Mouse (Mus musculus) cerebellum, adult 2 months (tissue): ENCODE results near the gene Tuft1.

Source experiments
- CTCF ChIP-seq: fragments of 200-500 bp; IDR thresholded peaks from 2 replicates; pipeline ENCODE4 v1.5.1; 2011; ENCODE audit warnings: low read depth, mild to moderate bottlenecking, control low read depth, low read length, moderate library complexity, borderline replicate concordance; ENCODE audit not compliant: insufficient read depth
- POLR2A ChIP-seq: fragments of 200-500 bp; IDR thresholded peaks from 2 replicates; pipeline ENCODE4 v1.6.1; 2011; ENCODE audit warnings: low read length, control low read depth, borderline replicate concordance; ENCODE audit not compliant: insufficient read depth

- TF ChIP-seq CTCF (no peak), POLR2A (no peak)
Observed at GRCm38 (mm10) chr3:94683646-94684045, 25.0 kb upstream of the Tuft1 start.
